Mouse (Mus musculus): ENCODE results near the gene Lpin1. TPM values are rescaled to one million over a fixed set of nuclear protein-coding genes. Genes with fewer than 3 reads are reported as not detected.

The Lpin1 gene
- 15.7 and 17.3 TPM in 2 replicates for polyA plus RNA-seq (2012)

- no peak for TF ChIP-seq GATA1 (IDR thresholded peaks at IDR 0.05; ENCODE audit: low read length)
Measured at GRCm38 (mm10) chr12:16610936-16611335, at the start of gene Lpin1. Lpin1 (minus strand) TSS chr12:16610966.

GRCm38 (mm10) chr12:16656906-16657875, 46.4 kb upstream of the Lpin1 start:
- TF ChIP-seq GATA1 (IDR thresholded peaks at IDR 0.05; ENCODE audit: low read length): no peak

GRCm38 (mm10) chr12:16655604-16656003, 44.8 kb upstream of the Lpin1 start:
- TF ChIP-seq GATA1 (IDR thresholded peaks at IDR 0.05; ENCODE audit: low read length): no peak

- TF ChIP-seq GATA1 (IDR thresholded peaks at IDR 0.05; ENCODE audit: low read length): no peak
Measured at GRCm38 (mm10) chr12:16653332-16654093, 42.7 kb upstream of the Lpin1 start, which contains the start of gene Ntsr2. Ntsr2 (plus strand) TSS chr12:16653382.

- no peak for TF ChIP-seq GATA1 (IDR thresholded peaks at IDR 0.05; ENCODE audit: low read length)
Measured at GRCm38 (mm10) chr12:16649819-16650218, 39.1 kb upstream of the Lpin1 start.

GRCm38 (mm10) chr12:16648273-16648672, 37.5 kb upstream of the Lpin1 start:
- TF ChIP-seq GATA1 (IDR thresholded peaks at IDR 0.05; ENCODE audit: low read length): no peak

GRCm38 (mm10) chr12:16646780-16647409, 36.1 kb upstream of the Lpin1 start:
- no peak for TF ChIP-seq GATA1 (IDR thresholded peaks at IDR 0.05; ENCODE audit: low read length)

- no peak for TF ChIP-seq GATA1 (IDR thresholded peaks at IDR 0.05; ENCODE audit: low read length)
Measured at GRCm38 (mm10) chr12:16644698-16645097, 33.9 kb upstream of the Lpin1 start.

- no peak for TF ChIP-seq GATA1 (IDR thresholded peaks at IDR 0.05; ENCODE audit: low read length)
Measured at GRCm38 (mm10) chr12:16643508-16644345, 33.0 kb upstream of the Lpin1 start.

- TF ChIP-seq GATA1 (IDR thresholded peaks at IDR 0.05; ENCODE audit: low read length): no peak
Measured at GRCm38 (mm10) chr12:16642000-16642399, 31.2 kb upstream of the Lpin1 start.

GRCm38 (mm10) chr12:16640075-16640474, 29.3 kb upstream of the Lpin1 start:
- no peak for TF ChIP-seq GATA1 (IDR thresholded peaks at IDR 0.05; ENCODE audit: low read length)

GRCm38 (mm10) chr12:16639078-16639771, 28.5 kb upstream of the Lpin1 start:
- no peak for TF ChIP-seq GATA1 (IDR thresholded peaks at IDR 0.05; ENCODE audit: low read length)

GRCm38 (mm10) chr12:16635816-16636215, 25.1 kb upstream of the Lpin1 start:
- TF ChIP-seq GATA1 (IDR thresholded peaks at IDR 0.05; ENCODE audit: low read length): no peak

All from G1E-ER4 (cell line).